Mouse (Mus musculus) ES-E14 (cell line): Measurements from ENCODE around the gene Lipc.

Experiments used
- CHD2 ChIP-seq: IDR thresholded peaks from 2 replicates; pipeline ENCODE4 v1.6.1; 2014; ENCODE audit warnings: mild to moderate bottlenecking, low read depth, low read length, inconsistent platforms
- HCFC1 ChIP-seq: IDR thresholded peaks from 2 replicates; pipeline ENCODE4 v1.6.1; 2012; ENCODE audit warnings: low read length, inconsistent platforms, borderline replicate concordance; ENCODE audit not compliant: insufficient read depth
- MAFK ChIP-seq: IDR thresholded peaks from 2 replicates; pipeline ENCODE4 v1.6.1; 2014; ENCODE audit warnings: mild to moderate bottlenecking, low read depth, low read length, inconsistent platforms; ENCODE audit not compliant: insufficient read depth
- ZC3H11A ChIP-seq: IDR thresholded peaks from 2 replicates; pipeline ENCODE4 v1.6.1; 2012; ENCODE audit warnings: low read depth, mild to moderate bottlenecking, inconsistent platforms, low read length, borderline replicate concordance
- ZNF384 ChIP-seq: IDR thresholded peaks from 2 replicates; pipeline ENCODE4 v1.6.1; 2012; ENCODE audit warnings: low read depth, low read length, inconsistent platforms

GRCm38 (mm10) chr9:70958381-70958780 lies 6.4 kb upstream of the Lipc start:
- no peak for TF ChIP-seq MAFK
- no peak for TF ChIP-seq HCFC1
- no peak for TF ChIP-seq CHD2
- no peak for TF ChIP-seq ZC3H11A
- no peak for TF ChIP-seq ZNF384
